In the genomic region with DNA sequence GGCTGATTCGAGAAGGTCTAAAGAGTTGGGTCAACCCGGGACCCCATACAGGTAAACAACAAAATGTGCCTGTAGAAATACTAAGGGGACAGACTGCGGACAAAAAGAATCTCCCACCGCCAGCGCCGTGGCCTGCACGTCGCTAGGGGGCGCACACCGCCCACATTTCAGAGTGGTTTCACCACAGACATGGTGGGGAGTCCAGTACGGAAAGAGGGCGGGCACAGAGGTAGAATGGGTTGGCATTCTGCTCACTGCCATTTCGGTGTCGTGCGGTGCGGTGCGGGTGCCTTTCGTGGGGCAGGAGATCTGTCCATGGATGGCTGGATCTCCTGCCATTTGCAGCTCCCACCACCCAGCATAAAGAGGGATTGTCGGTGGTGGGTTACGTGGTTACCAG, we compare ENCODE assay signal across 8 mouse cellular contexts. TPM values are rescaled to one million over a fixed set of nuclear protein-coding genes. Genes with fewer than 3 reads are reported as not detected.
DNase-seq lines count a peak whose midpoint lies in the region; ATAC-seq lines count a peak whose summit lies in the region.

No protein-coding gene starts in this region.

- peak overlapping the region; percentile 43; the same call in 1 of the 2 replicates for H3K27ac ChIP-seq in hindbrain, embryonic 14.5 days

- WGBS in hindbrain, embryonic 14.5 days = 2% methylated on average over 20 of the region's 20 CpGs

- H3K4me2 ChIP-seq in hindbrain, embryonic 14.5 days (replicated peaks) = peak overlapping the region; percentile 97

- H3K27me3 ChIP-seq in hindbrain, embryonic 14.5 days (ENCODE audit: control insufficient read depth, insufficient read depth, low read length) = peaks cover 47% of the 10 kb centered on the region

- H3K4me3 ChIP-seq in hindbrain, embryonic 14.5 days (replicated peaks; ENCODE audit: low read length) = peak overlapping the region; percentile 45

- peak; percentile 64; the same call in 1 of the 2 replicates for ATAC-seq in hindbrain, embryonic 14.5 days (ENCODE audit: low FRiP score)

- H3K36me3 ChIP-seq in hindbrain, embryonic 14.5 days (replicated peaks; ENCODE audit: control insufficient read depth, insufficient read depth) = peaks cover 4% of the 10 kb centered on the region; the same call in 1 of the 2 replicates

- no peaks in the 10 kb centered on the region for H3K9me3 ChIP-seq in hindbrain, embryonic 14.5 days (ENCODE audit: control insufficient read depth, low read length)

- H3K4me1 ChIP-seq in hindbrain, embryonic 14.5 days (replicated peaks; ENCODE audit: control insufficient read depth, insufficient read depth, low read length) = peaks cover 50% of the 10 kb centered on the region

- peak overlapping the region; percentile 60 for H3K9ac ChIP-seq in hindbrain, embryonic 14.5 days

- DNase-seq in NIH3T3 (ENCODE audit: low read depth) = peak; percentile 93
- peak; percentile 96 to 97 for DNase-seq in cerebellum, postnatal 14 days
- peak; percentile 85 to 89 for DNase-seq in frontal cortex, postnatal 25 days (ENCODE audit: low spot score in 2 of 2)
- DNase-seq in hindbrain, embryonic 14.5 days (ENCODE audit: low spot score) = peak; percentile 94
- DNase-seq in layer of hippocampus, postnatal 36 days = peak; percentile 89 to 90
- peak; percentile 93 for DNase-seq in lung, postnatal 36 days
- DNase-seq in retina, embryonic 14.5 days (ENCODE audit: low spot score) = peak; percentile 91
- peak; percentile 94 for DNase-seq in thymus, postnatal 4 days

RNA-seq across cellular contexts. Expression of a gene that starts 2.2 kb away (rescaled TPM):
- polyA plus RNA-seq in hindbrain, embryonic 14.5 days (2014; fragmentation: Nextera tagmentation; extraction: Ambion mirVana) = 28.1 and 35.6 TPM in 2 replicates
- 10 to 100 TPM; 50.8 to 53.9 TPM for total RNA-seq in layer of hippocampus, postnatal 36 days (2021)

RNA-seq across cellular contexts. Expression of a gene that starts 22.6 kb away (rescaled TPM):
- polyA plus RNA-seq in hindbrain, embryonic 14.5 days (2014; fragmentation: Nextera tagmentation; extraction: Ambion mirVana) = 22.3 and 22.6 TPM in 2 replicates
- 10 to 100 TPM; 26.2 TPM for total RNA-seq in layer of hippocampus, postnatal 36 days (2021)

RNA-seq across cellular contexts. Expression of a gene that starts 41.2 kb away (rescaled TPM):
- polyA plus RNA-seq in hindbrain, embryonic 14.5 days (2014; fragmentation: Nextera tagmentation; extraction: Ambion mirVana) = 13.7 and 18.5 TPM in 2 replicates
- total RNA-seq in layer of hippocampus, postnatal 36 days (2021) = not detected

Comparison
In these comparisons a context has a peak if more than half of its experiments do, and no peak if none do; other contexts are left out.
1. Peak in every context shown above with its lines: DNase-seq, ATAC-seq, H3K4me3 ChIP-seq and H3K27ac ChIP-seq.